Mouse (Mus musculus) hindbrain, embryonic 14.5 days (tissue): Measurements from ENCODE around the gene Lrrc31. TPM values are rescaled to one million over a fixed set of nuclear protein-coding genes. Genes with fewer than 3 reads are reported as not detected.
A peak's percentile ranks its signal among the peaks of the same experiment; 100 is the strongest.

Experiments used
- ATAC-seq: fragments of 200-750 bp; cut with Nextera tagmentation; 2 replicates; pipeline ENCODE4 v1.8.0; 2017; ENCODE audit warnings: moderate number of reproducible peaks, mild to moderate bottlenecking, moderate TSS enrichment, moderate library complexity; ENCODE audit not compliant: low FRiP score
- DNase-seq: peaks from one replicate; pipeline ENCODE4 v3.0.0-alpha.2; 2015; ENCODE audit warnings: low spot score
- H3K27ac ChIP-seq: fragments of 300-500 bp; sonication (generic); 2 replicates; pipeline ENCODE4 v1.5.1; 2014; ENCODE audit warnings: mild to moderate bottlenecking, moderate library complexity
- H3K27me3 ChIP-seq: fragments of 300-500 bp; sonication (generic); 2 replicates; pipeline ENCODE4 v1.6.1; 2014; ENCODE audit warnings: mild to moderate bottlenecking, low read length, mixed read lengths; ENCODE audit not compliant: control insufficient read depth, insufficient read depth
- H3K36me3 ChIP-seq: fragments of 300-500 bp; sonication (generic); replicated peaks from 2 replicates; pipeline ENCODE4 v1.6.1; 2014; ENCODE audit not compliant: control insufficient read depth, insufficient read depth
- H3K4me1 ChIP-seq: fragments of 300-500 bp; sonication (generic); replicated peaks from 2 replicates; pipeline ENCODE4 v1.6.1; 2014; ENCODE audit warnings: antibody characterized with exemption, low read length, mixed read lengths; ENCODE audit not compliant: control insufficient read depth, insufficient read depth
- H3K4me2 ChIP-seq: fragments of 300-500 bp; sonication (generic); replicated peaks from 2 replicates; pipeline ENCODE4 v1.6.1; 2014; ENCODE audit warnings: mild to moderate bottlenecking, moderate library complexity
- H3K4me3 ChIP-seq: fragments of 300-500 bp; sonication (generic); replicated peaks from 2 replicates; pipeline ENCODE4 v1.5.1; 2014; ENCODE audit warnings: mild to moderate bottlenecking, low read length
- H3K9ac ChIP-seq: fragments of 300-500 bp; sonication (generic); 2 replicates; pipeline ENCODE4 v1.6.1; 2014
- H3K9me3 ChIP-seq: fragments of 300-500 bp; sonication (generic); 2 replicates; pipeline ENCODE4 v1.6.1; 2016; ENCODE audit warnings: low read length; ENCODE audit not compliant: control insufficient read depth
- WGBS: fragments of 180-500 bp; shearing (Covaris S2); extraction: QIAGEN DNeasy Blood & Tissue Kit; methylation state at CpG from one replicate; pipeline ENCODE4 v1.1.7; 2014; 5-methylcytosine and 5-hydroxymethylcytosine counted together
- polyA plus RNA-seq: library from polyadenylated mRNA; unstranded; fragments of >200 nt; fragmentation: Nextera tagmentation; extraction: Ambion mirVana; gene quantifications from 2 replicates; pipeline ENCODE4 v1.2.1, GENCODE M21; 2014

Lrrc31 gene
- polyA plus RNA-seq, 1 experiment from 2014 or later, result not detected

DNA sequence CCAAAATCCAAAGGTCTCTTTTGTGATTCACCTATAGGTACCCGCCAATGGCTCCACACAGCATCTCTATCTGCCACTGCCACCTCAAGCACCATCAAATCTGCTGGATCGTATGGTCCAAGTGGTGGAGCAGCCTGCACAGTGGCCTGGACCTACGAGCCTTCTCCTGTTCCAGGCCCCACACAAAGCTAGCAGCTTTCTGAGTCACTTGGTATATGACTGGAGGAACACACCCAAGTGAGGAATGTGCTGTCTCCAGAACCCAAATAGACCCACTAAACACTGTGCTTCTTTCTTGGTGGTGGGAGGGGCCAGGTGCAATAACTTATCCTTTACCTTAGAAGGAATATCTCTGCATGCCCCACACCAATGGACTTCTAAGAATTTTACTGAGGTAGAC is 6.3 kb upstream of the Lrrc31 start:
- ATAC-seq, result no peak
- 92% methylated on average over 3 of the region's 3 CpGs for WGBS
- Histone ChIP-seq H3K9ac (no peak overlapping the region), H3K27ac (no peak overlapping the region), H3K4me3 (no peak overlapping the region), H3K4me2 (no peak overlapping the region), H3K4me1 (no peaks in the 10 kb centered on the region), H3K36me3 (no peaks in the 10 kb centered on the region), H3K27me3 (no peaks in the 10 kb centered on the region), H3K9me3 (no peaks in the 10 kb centered on the region)
- no peak for DNase-seq

GRCm38 (mm10) chr3:30697891-30698290 is 1.8 kb downstream of the Lrrc31 start:
- no peak overlapping the region for H3K4me2 ChIP-seq
- H3K4me1 ChIP-seq, result no peaks in the 10 kb centered on the region
- no peak overlapping the region for H3K27ac ChIP-seq
- ATAC-seq, result no peak
- no peaks in the 10 kb centered on the region for H3K9me3 ChIP-seq
- no peak for DNase-seq
- H3K36me3 ChIP-seq, result no peaks in the 10 kb centered on the region
- H3K27me3 ChIP-seq, result no peaks in the 10 kb centered on the region
- 60% methylated on average over 4 of the region's 4 CpGs for WGBS
- no peak overlapping the region for H3K9ac ChIP-seq
- no peak overlapping the region for H3K4me3 ChIP-seq

GRCm38 (mm10) chr3:30696346-30696745 is 3.3 kb downstream of the Lrrc31 start:
- ATAC-seq, result no peak; the same call in 1 of the 2 replicates
- Histone ChIP-seq H3K4me3 (no peak overlapping the region), H3K9ac (no peak overlapping the region), H3K27me3 (no peaks in the 10 kb centered on the region), H3K4me1 (no peaks in the 10 kb centered on the region), H3K4me2 (no peak overlapping the region), H3K9me3 (no peaks in the 10 kb centered on the region), H3K27ac (no peak overlapping the region), H3K36me3 (no peaks in the 10 kb centered on the region)
- 20% methylated on average over 2 of the region's 2 CpGs for WGBS
- DNase-seq, result peak; percentile 68

DNA sequence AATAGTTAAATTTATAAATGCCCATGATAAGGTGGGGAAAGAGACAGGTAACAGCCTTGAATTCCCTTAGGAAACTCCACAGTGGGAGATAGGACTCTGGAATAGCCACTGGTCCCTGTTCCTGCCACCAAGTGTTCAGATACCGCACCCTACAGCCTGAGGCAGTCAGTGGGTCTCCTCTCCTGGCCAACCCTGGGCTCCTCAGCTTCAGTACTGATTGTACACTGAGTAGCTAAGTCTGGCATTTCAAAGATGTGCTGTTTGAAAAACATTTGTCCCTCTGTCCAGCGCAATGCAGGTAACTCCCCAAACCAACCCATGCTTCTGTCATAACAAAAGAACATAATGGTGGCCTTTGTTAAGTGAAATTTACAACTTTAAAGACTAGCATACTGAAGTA is 4.0 kb downstream of the Lrrc31 start:
- Histone ChIP-seq H3K27me3 (no peaks in the 10 kb centered on the region), H3K4me1 (no peaks in the 10 kb centered on the region), H3K9me3 (no peaks in the 10 kb centered on the region), H3K4me3 (no peak overlapping the region), H3K27ac (no peak overlapping the region), H3K9ac (no peak overlapping the region), H3K4me2 (no peak overlapping the region), H3K36me3 (no peaks in the 10 kb centered on the region)
- ATAC-seq, result no peak
- 89% methylated on average over 2 of the region's 2 CpGs for WGBS
- DNase-seq, result no peak

GRCm38 (mm10) chr3:30690976-30691375 is 8.7 kb downstream of the Lrrc31 start:
- ATAC-seq, result no peak
- Histone ChIP-seq H3K27ac (no peak overlapping the region), H3K9ac (no peak overlapping the region), H3K36me3 (no peaks in the 10 kb centered on the region), H3K4me3 (no peak overlapping the region), H3K9me3 (no peaks in the 10 kb centered on the region), H3K27me3 (no peaks in the 10 kb centered on the region), H3K4me1 (no peaks in the 10 kb centered on the region), H3K4me2 (no peak overlapping the region)
- 74% methylated on average over 7 of the region's 7 CpGs for WGBS
- DNase-seq, result no peak

- H3K27me3 ChIP-seq, result no peaks in the 10 kb centered on the region
- no peak overlapping the region for H3K4me3 ChIP-seq
- no peak for ATAC-seq
- H3K4me1 ChIP-seq, result no peaks in the 10 kb centered on the region
- no peaks in the 10 kb centered on the region for H3K36me3 ChIP-seq
- H3K9ac ChIP-seq, result no peak overlapping the region
- no peaks in the 10 kb centered on the region for H3K9me3 ChIP-seq
- no peak for DNase-seq
- no peak overlapping the region for H3K4me2 ChIP-seq
- no peak overlapping the region for H3K27ac ChIP-seq
- WGBS, result 80% methylated on average over 3 of the region's 3 CpGs
These were observed 12.4 kb downstream of the Lrrc31 start for GRCm38 (mm10) chr3:30687216-30687615.

- no peak overlapping the region for H3K4me2 ChIP-seq
- H3K27ac ChIP-seq, result no peak overlapping the region
- no peaks in the 10 kb centered on the region for H3K36me3 ChIP-seq
- ATAC-seq (no peak), DNase-seq (no peak)
- H3K27me3 ChIP-seq, result no peaks in the 10 kb centered on the region
- no peaks in the 10 kb centered on the region for H3K4me1 ChIP-seq
- no peaks in the 10 kb centered on the region for H3K9me3 ChIP-seq
- WGBS, result 87% methylated on average over 6 of the region's 6 CpGs
- no peak overlapping the region for H3K9ac ChIP-seq
- no peak overlapping the region for H3K4me3 ChIP-seq
These were observed 16.5 kb downstream of the Lrrc31 start for GRCm38 (mm10) chr3:30683190-30683589.

- H3K9me3 ChIP-seq, result no peaks in the 10 kb centered on the region
- ATAC-seq (no peak), DNase-seq (no peak)
- no peaks in the 10 kb centered on the region for H3K27me3 ChIP-seq
- H3K27ac ChIP-seq, result no peak overlapping the region
- 89% methylated on average over 9 of the region's 9 CpGs for WGBS
- no peak overlapping the region for H3K4me2 ChIP-seq
- no peak overlapping the region for H3K4me3 ChIP-seq
- H3K9ac ChIP-seq, result no peak overlapping the region
- H3K4me1 ChIP-seq, result no peaks in the 10 kb centered on the region
- no peaks in the 10 kb centered on the region for H3K36me3 ChIP-seq
These were observed 41.2 kb downstream of the Lrrc31 start for GRCm38 (mm10) chr3:30658486-30658885.

DNA sequence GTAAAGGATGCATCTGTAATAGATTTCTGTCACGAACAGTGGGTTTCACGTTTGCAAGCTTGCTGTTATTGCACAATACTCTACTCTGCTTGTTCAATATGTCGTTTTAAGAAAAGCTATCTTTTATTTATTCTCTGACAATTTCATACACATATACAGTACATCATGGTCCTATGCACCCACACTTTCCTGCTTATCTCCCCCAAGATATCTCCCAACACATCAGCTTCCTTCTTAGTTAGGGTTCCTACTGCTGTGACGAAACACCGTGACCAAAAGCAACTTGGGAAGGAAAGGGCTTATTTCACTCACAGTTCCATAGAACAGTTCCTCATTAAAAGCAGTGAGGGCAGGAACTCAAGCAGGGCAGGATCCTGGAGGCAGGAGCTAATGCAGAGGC is 43.7 kb downstream of the Lrrc31 start:
- Histone ChIP-seq H3K36me3 (no peaks in the 10 kb centered on the region), H3K4me1 (no peaks in the 10 kb centered on the region), H3K4me3 (no peak overlapping the region), H3K9me3 (no peaks in the 10 kb centered on the region), H3K27me3 (peaks cover 9% of the 10 kb centered on the region; the same call in 1 of the 2 replicates), H3K9ac (no peak overlapping the region), H3K27ac (no peak overlapping the region), H3K4me2 (no peak overlapping the region)
- no peak for DNase-seq
- 90% methylated on average over 5 of the region's 5 CpGs for WGBS
- ATAC-seq, result no peak
